Mouse (Mus musculus): ENCODE measurements around the gene Smpd2. TPM values are rescaled to one million over a fixed set of nuclear protein-coding genes. Genes with fewer than 3 reads are reported as not detected.

Gene Smpd2
- polyA plus RNA-seq, 1 experiment from 2014 or later = 40.7 TPM

GRCm38 (mm10) chr10:41450137-41450670, 40.0 kb downstream of the Smpd2 start, which contains the start of gene Zbtb24:
TSS of gene Zbtb24 (plus strand) at chr10:41450383.
- peaks cover 9% of the 10 kb centered on the region for H3K4me1 ChIP-seq (ENCODE audit: control insufficient read depth, insufficient read depth, low read length)
- H3K4me2 ChIP-seq (ENCODE audit: low read length) = peak within 1 kb of the TSS; percentile 59
- ATAC-seq (peak; percentile 97), DNase-seq (ENCODE audit: low spot score) (peak; percentile 98)
- no peaks in the 10 kb centered on the region for H3K27me3 ChIP-seq (replicated peaks; ENCODE audit: control insufficient read depth, insufficient read depth, low read length)
- peak within 1 kb of the TSS; percentile 64; the same call in 1 of the 2 replicates for H3K27ac ChIP-seq (ENCODE audit: low read depth, low read length)
- H3K36me3 ChIP-seq (ENCODE audit: control insufficient read depth, insufficient read depth, low read length) = peaks cover 27% of the 10 kb centered on the region
- under 1% methylated on average over 49 of the region's 49 CpGs for WGBS
- H3K9ac ChIP-seq (ENCODE audit: low read length) = peak within 1 kb of the TSS; percentile 81
- peak within 1 kb of the TSS; percentile 93 for H3K4me3 ChIP-seq (ENCODE audit: low read depth, low read length)
- no peaks in the 10 kb centered on the region for H3K9me3 ChIP-seq (replicated peaks; ENCODE audit: control insufficient read depth, low read length)

DNA sequence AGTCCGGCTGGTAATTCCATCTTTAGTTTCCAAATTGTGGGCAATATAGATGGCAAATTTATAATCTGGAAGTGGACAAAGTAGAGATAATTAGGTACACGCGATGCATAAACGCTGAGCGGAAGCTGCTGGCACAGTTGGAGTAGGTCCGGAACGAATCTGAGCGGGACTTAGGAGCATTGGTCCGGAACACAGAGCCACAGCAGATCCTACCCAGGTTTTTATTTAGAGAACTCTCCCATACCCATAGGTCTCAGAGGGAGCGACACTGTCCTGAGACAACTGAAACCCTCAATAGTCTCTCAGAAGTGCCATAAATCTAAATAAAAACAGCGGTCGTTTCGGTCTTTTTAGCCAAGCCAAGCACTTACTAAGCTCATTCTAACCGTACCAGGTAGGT, 40.5 kb downstream of the Smpd2 start:
- DNase-seq (ENCODE audit: low spot score) = peak; percentile 33
- peaks cover 9% of the 10 kb centered on the region for H3K4me1 ChIP-seq (ENCODE audit: control insufficient read depth, insufficient read depth, low read length)

DNA sequence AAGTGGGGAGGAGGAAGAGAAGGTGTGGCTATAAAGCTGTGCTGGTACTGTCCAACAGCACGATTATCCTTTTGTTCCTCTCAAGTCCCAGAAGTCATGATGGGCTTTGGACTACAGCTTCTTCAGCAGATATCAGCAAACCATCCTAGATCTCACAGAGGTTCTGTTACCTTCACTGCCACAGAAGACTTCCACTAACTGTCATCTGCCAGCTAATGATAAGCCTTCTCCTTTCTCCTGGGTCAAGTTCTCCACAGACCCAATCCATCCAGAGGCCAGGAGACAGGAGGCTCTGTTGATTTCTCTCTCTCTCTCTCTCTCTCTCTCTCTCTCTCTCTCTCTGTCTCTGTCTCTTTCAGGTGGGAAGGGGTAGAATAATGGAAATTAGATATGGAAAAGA, 42.0 kb downstream of the Smpd2 start:
- H3K4me3 ChIP-seq (ENCODE audit: low read depth, low read length) = no peak overlapping the region
- no peaks in the 10 kb centered on the region for H3K9me3 ChIP-seq (replicated peaks; ENCODE audit: control insufficient read depth, low read length)
- peaks cover 9% of the 10 kb centered on the region for H3K4me1 ChIP-seq (ENCODE audit: control insufficient read depth, insufficient read depth, low read length)
- no peak overlapping the region for H3K9ac ChIP-seq (ENCODE audit: low read length)
- ATAC-seq (no peak), DNase-seq (ENCODE audit: low spot score) (no peak)
- no peak overlapping the region for H3K4me2 ChIP-seq (ENCODE audit: low read length)
- H3K36me3 ChIP-seq (ENCODE audit: control insufficient read depth, insufficient read depth, low read length) = peaks cover 11% of the 10 kb centered on the region; the same call in 1 of the 2 replicates
- H3K27me3 ChIP-seq (replicated peaks; ENCODE audit: control insufficient read depth, insufficient read depth, low read length) = no peaks in the 10 kb centered on the region
- 83% methylated on average over 1 of the region's 1 CpGs for whole genome bisulfite sequencing
- H3K27ac ChIP-seq (ENCODE audit: low read depth, low read length) = no peak overlapping the region

More for the DNA sequence above, 40.5 kb downstream of the Smpd2 start:
- peak; percentile 67 for ATAC-seq
- H3K9me3 ChIP-seq (replicated peaks; ENCODE audit: control insufficient read depth, low read length) = no peaks in the 10 kb centered on the region
- H3K4me3 ChIP-seq (ENCODE audit: low read depth, low read length) = peak overlapping the region; percentile 93
- H3K27ac ChIP-seq (ENCODE audit: low read depth, low read length) = 0 out of 2 replicates have a peak overlapping the region, but pooled peaks have one; percentile 64
- WGBS = 14% methylated on average over 14 of the region's 14 CpGs
- peaks cover 23% of the 10 kb centered on the region for H3K36me3 ChIP-seq (ENCODE audit: control insufficient read depth, insufficient read depth, low read length)
- H3K27me3 ChIP-seq (replicated peaks; ENCODE audit: control insufficient read depth, insufficient read depth, low read length) = no peaks in the 10 kb centered on the region
- H3K9ac ChIP-seq (ENCODE audit: low read length) = peak overlapping the region; percentile 81
- peak overlapping the region; percentile 59 for H3K4me2 ChIP-seq (ENCODE audit: low read length)

Other genes with a start within 250 kb of the Smpd2 start
- gene Fig4, start 187.1 kb downstream of the Smpd2 start, polyA plus RNA-seq (2014; fragmentation: Nextera tagmentation; extraction: Ambion mirVana) = 33.7 and 36.2 TPM in 2 replicates
- gene Ak9, start 186.4 kb downstream of the Smpd2 start, polyA plus RNA-seq (2014; fragmentation: Nextera tagmentation; extraction: Ambion mirVana) = 0.13 and 0.14 TPM in 2 replicates
- 18.8 and 22.9 TPM in 2 replicates for gene Zbtb24, start 40.0 kb downstream of the Smpd2 start, polyA plus RNA-seq (2014; fragmentation: Nextera tagmentation; extraction: Ambion mirVana)
- 24.9 and 30.5 TPM in 2 replicates for gene Mical1, start 14.1 kb downstream of the Smpd2 start, polyA plus RNA-seq (2014; fragmentation: Nextera tagmentation; extraction: Ambion mirVana)
- 2.0 and 2.7 TPM in 2 replicates for gene Ppil6, start 70 bp upstream of the Smpd2 start, polyA plus RNA-seq (2014; fragmentation: Nextera tagmentation; extraction: Ambion mirVana)
- gene Cd164, start 29.0 kb upstream of the Smpd2 start, polyA plus RNA-seq (2014; fragmentation: Nextera tagmentation; extraction: Ambion mirVana) = 84.8 and 89.1 TPM in 2 replicates
- gene Ccdc162, start 226.3 kb upstream of the Smpd2 start, polyA plus RNA-seq (2014; fragmentation: Nextera tagmentation; extraction: Ambion mirVana) = 0.51 and 0.66 TPM in 2 replicates